Mouse (Mus musculus) limb, embryonic 14.5 days (tissue): ENCODE data around the gene Apip. TPM values are rescaled to one million over a fixed set of nuclear protein-coding genes. Genes with fewer than 3 reads are reported as not detected.

Source experiments
- ATAC-seq: fragments of 200-750 bp; cut with Nextera tagmentation; 2 replicates; pipeline ENCODE4 v1.8.0; 2017; ENCODE audit warnings: low read depth, moderate number of reproducible peaks, moderate TSS enrichment; ENCODE audit not compliant: low FRiP score
- DNase-seq: peaks from one replicate; pipeline ENCODE4 v3.0.0-alpha.2; 2015; ENCODE audit warnings: low spot score
- H3K27ac ChIP-seq: fragments of 300-500 bp; sonication (generic); replicated peaks from 2 replicates; pipeline ENCODE4 v1.5.1; 2014; ENCODE audit warnings: low read depth, mild to moderate bottlenecking, low read length, moderate library complexity, mixed read lengths
- H3K27me3 ChIP-seq: fragments of 300-500 bp; sonication (generic); 2 replicates; pipeline ENCODE4 v1.6.1; 2014; ENCODE audit warnings: low read length, mixed read lengths; ENCODE audit not compliant: control insufficient read depth, insufficient read depth
- H3K36me3 ChIP-seq: fragments of 300-500 bp; sonication (generic); 2 replicates; pipeline ENCODE4 v1.6.1; 2014; ENCODE audit warnings: mild to moderate bottlenecking, low read length, moderate library complexity, mixed read lengths; ENCODE audit not compliant: control insufficient read depth, insufficient read depth
- H3K4me1 ChIP-seq: fragments of 300-500 bp; sonication (generic); 2 replicates; pipeline ENCODE4 v1.6.1; 2014; ENCODE audit warnings: antibody characterized with exemption, low read length, mixed read lengths; ENCODE audit not compliant: control insufficient read depth, insufficient read depth
- H3K4me2 ChIP-seq: fragments of 300-500 bp; sonication (generic); replicated peaks from 2 replicates; pipeline ENCODE4 v1.6.1; 2014; ENCODE audit warnings: low read depth, mild to moderate bottlenecking, low read length, moderate library complexity; ENCODE audit not compliant: severe bottlenecking
- H3K4me3 ChIP-seq: fragments of 300-500 bp; sonication (generic); replicated peaks from 2 replicates; pipeline ENCODE4 v1.5.1; 2014; ENCODE audit warnings: low read length
- H3K9ac ChIP-seq: fragments of 300-500 bp; sonication (generic); 2 replicates; pipeline ENCODE4 v1.6.1; 2014; ENCODE audit warnings: mild to moderate bottlenecking, low read depth, low read length, moderate library complexity; ENCODE audit not compliant: severe bottlenecking
- H3K9me3 ChIP-seq: fragments of 300-500 bp; sonication (generic); 2 replicates; pipeline ENCODE4 v1.6.1; 2016; ENCODE audit warnings: low read length; ENCODE audit not compliant: control insufficient read depth
- POLR2A ChIP-seq: fragments of 200-500 bp; IDR thresholded peaks from 2 replicates; pipeline ENCODE4 v1.8.0; 2012; ENCODE audit warnings: inconsistent platforms, mild to moderate bottlenecking, moderate library complexity, borderline replicate concordance; ENCODE audit not compliant: insufficient read depth, insufficient read length; ENCODE audit errors: extremely low read depth
- WGBS: fragments of 180-500 bp; shearing (Covaris S2); extraction: QIAGEN DNeasy Blood & Tissue Kit; methylation state at CpG from one replicate; pipeline ENCODE4 v1.1.7; 2014; 5-methylcytosine and 5-hydroxymethylcytosine counted together
- polyA plus RNA-seq, 2 experiments: library from polyadenylated mRNA; depleted of rRNA in 1 of 2; stranded (reverse) in 1 of 2; unstranded in 1 of 2; fragments of >200 nt; fragmentation: Nextera tagmentation in 1 of 2; extraction: Ambion mirVana in 1 of 2; gene quantifications; 2 replicates each; pipeline versions ENCODE4 v1.2.1 to v1.2.3; 2012 to 2014

Apip gene
- 45.1 and 57.8 TPM in 2 replicates for polyA plus RNA-seq (2012; rRNA removed)
- 80.4 and 80.9 TPM in 2 replicates for polyA plus RNA-seq (2014; fragmentation: Nextera tagmentation; extraction: Ambion mirVana)

DNA sequence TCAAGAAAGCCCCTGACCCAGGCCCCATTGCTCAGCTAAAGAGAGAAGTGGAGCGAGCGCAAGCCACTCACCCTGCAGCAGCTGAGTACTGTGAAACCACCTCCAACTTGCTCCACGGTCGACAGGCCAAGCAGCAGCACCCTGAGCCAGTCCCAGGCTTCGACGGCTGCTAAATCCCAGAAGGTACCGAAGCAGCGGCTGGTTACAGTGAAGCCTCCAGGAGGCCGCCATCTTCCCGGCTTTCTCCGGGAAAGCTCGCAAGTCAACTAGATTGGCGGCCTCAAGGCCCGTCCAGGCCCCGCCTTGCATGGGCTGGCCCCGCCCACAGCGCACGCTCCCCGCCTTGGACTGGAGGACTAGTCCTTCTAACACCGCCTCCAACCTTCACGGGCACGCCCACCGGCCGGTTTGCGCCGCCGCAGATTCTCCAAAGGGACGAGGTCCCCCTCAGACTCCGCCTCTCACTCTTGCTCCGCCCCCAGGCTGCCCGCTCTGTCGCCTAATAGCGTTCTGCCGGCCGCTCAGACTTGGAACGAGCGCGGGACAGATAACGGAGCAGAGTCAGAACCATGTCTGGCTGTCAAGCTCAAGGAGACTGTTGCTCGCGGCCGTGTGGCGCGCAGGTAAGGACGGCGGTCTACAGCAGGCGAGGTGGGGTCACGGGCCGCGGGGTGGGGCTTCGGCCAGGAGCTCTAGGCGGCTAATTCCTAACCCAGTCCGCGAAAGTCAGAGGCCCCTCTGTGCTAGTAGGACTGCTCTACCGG lies at the start of gene Apip, which contains the start of gene Pdhx:
Apip (plus strand) TSS at position 457 of the 764 bp plus-strand sequence.
Pdhx (minus strand) TSS at position 295 of the 764 bp plus-strand sequence.
- Histone ChIP-seq H3K4me3 (peak within 1 kb of the TSS; percentile 78), H3K27me3 (no peaks in the 10 kb centered on the region), H3K9ac (peak within 1 kb of the TSS; percentile 81), H3K27ac (peak within 1 kb of the TSS; percentile 81), H3K4me2 (peak within 1 kb of the TSS; percentile 59), H3K9me3 (no peaks in the 10 kb centered on the region), H3K36me3 (no peaks in the 10 kb centered on the region), H3K4me1 (peaks cover 7% of the 10 kb centered on the region; the same call in 1 of the 2 replicates)
- DNase-seq, result peak; percentile 99
- TF ChIP-seq POLR2A, result peak; percentile 96; the same call in 1 of the 2 replicates
- WGBS, result under 1% methylated on average over 55 of the region's 55 CpGs
- ATAC-seq, result peak; percentile 99

DNA sequence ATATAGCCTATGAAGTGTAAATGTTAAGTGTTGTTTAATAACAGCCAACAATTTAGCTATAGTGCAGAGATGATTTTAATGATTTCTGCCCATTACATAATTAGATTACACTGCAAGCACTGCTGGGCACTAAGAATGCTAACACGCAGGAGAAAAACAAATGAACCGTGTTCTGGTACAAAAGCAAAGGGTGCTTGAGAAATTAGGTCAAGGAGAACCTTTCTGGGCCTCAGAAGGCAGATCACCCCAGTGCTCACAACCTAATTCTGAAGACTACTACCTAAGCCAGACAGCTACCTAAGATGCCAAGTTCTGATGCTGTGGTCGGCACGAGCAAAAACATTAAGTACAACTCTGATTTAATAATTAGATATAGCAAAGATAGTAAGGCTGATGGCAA lies 35.6 kb upstream of the Apip start:
- DNase-seq, result no peak
- Histone ChIP-seq H3K4me2 (no peak overlapping the region), H3K27ac (no peak overlapping the region), H3K27me3 (no peaks in the 10 kb centered on the region), H3K9ac (no peak overlapping the region), H3K4me1 (no peaks in the 10 kb centered on the region), H3K36me3 (peaks cover 11% of the 10 kb centered on the region), H3K4me3 (no peak overlapping the region), H3K9me3 (no peaks in the 10 kb centered on the region)
- 87% methylated on average over 4 of the region's 4 CpGs for WGBS
- no peak for TF ChIP-seq POLR2A
- no peak for ATAC-seq

DNA sequence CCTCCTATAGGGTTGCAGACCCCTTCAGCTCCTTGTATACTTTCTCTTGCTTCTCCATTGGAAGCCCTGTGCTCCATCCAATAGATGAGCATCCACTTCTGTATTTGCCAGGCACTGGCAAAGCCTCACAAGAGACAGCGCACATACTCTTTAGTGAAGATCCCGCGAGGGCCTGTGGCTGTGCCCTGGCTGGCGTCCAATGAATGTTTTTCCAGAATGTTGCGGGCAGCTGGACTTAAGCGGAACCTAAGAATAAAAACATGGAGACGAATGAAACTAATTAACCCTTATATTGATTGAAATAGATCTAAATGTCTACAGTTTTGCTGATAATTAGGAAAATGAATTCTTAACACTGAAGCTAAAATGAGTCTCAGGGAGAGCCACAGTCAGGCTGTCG lies 32.6 kb upstream of the Apip start:
- H3K27ac ChIP-seq, result no peak overlapping the region
- no peaks in the 10 kb centered on the region for H3K4me1 ChIP-seq
- no peaks in the 10 kb centered on the region for H3K27me3 ChIP-seq
- no peak for TF ChIP-seq POLR2A
- no peak overlapping the region for H3K9ac ChIP-seq
- H3K4me2 ChIP-seq, result no peak overlapping the region
- H3K36me3 ChIP-seq, result peaks cover 4% of the 10 kb centered on the region; the same call in 1 of the 2 replicates
- WGBS, result 77% methylated on average over 8 of the region's 8 CpGs
- H3K4me3 ChIP-seq, result no peak overlapping the region
- H3K9me3 ChIP-seq, result no peaks in the 10 kb centered on the region
- ATAC-seq, result no peak
- no peak for DNase-seq

DNA sequence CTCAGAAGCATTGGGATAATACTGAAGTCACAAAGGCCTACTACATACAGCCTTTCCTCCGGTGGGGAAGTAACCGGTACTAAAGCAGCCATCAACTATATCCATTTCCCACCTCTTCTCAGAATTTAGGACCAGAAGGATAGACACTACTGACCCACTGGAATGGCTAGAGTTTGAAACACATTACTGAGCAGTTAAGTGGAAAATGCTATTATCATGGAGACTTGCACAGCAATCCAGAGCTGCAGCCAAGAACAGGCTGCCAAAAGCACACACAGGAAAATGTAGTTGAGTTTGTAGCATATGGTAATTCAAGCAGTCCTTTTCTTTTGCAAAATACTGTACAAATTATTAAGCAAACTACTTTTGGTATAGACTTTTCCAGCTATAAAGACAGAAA lies 28.2 kb upstream of the Apip start:
- no peak for DNase-seq
- Histone ChIP-seq H3K27ac (no peak overlapping the region), H3K4me3 (no peak overlapping the region), H3K4me2 (no peak overlapping the region), H3K27me3 (no peaks in the 10 kb centered on the region), H3K9me3 (no peaks in the 10 kb centered on the region), H3K36me3 (no peaks in the 10 kb centered on the region; the same call in 1 of the 2 replicates), H3K4me1 (peaks cover 1% of the 10 kb centered on the region), H3K9ac (no peak overlapping the region)
- WGBS, result 98% methylated on average over 2 of the region's 2 CpGs
- no peak for TF ChIP-seq POLR2A
- ATAC-seq, result no peak

DNA sequence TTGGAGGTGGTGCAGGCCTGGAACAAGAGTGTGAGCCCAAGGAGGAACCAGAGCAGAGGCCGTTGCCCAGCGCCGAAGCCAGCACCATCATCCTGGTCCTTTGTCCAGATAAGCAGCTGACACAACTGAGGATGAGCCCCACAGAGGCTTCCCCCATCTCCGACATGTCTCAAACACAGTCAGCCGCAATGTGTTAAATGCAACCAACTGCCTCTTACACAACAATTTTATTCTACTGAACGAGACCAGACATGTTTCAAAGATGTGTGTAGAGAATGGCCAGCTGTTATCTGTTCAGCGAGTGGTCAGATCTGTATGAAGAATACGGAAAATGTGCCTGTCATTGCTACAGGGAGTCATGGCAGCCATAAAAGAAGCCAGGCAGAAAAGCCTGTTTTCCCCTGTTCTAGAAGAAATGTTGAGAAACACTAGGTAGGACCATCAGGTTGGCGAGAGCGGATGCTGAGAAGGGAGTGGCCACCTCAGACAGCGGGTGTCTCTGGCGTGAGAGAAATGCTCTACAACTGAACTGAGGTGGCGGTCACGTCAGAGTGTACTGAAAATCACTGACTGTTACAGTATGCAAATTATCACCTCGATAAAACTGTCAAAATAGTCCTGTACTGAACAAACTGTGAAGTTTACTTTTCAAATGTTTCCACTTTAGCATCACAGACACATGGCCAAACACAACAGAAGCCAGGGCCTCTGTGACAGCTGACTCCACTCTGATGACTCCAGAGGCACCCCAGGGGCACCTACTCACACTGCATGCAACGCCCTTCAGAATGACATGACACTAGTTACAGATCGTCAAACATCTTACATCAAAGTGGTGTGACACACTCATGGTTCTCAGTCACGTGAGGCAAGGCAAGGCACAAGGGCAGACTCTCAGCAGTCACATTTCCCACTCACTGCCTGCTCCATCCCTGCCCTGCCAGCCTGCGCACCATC lies 21.3 kb upstream of the Apip start:
- Histone ChIP-seq H3K4me3 (no peak overlapping the region), H3K4me2 (no peak overlapping the region), H3K4me1 (peaks cover 4% of the 10 kb centered on the region), H3K27ac (no peak overlapping the region), H3K9me3 (no peaks in the 10 kb centered on the region), H3K9ac (no peak overlapping the region), H3K27me3 (no peaks in the 10 kb centered on the region), H3K36me3 (0 out of 2 replicates have a peak, but pooled peaks cover 5% of the 10 kb centered on the region)
- WGBS, result 80% methylated on average over 19 of the region's 19 CpGs
- no peak for DNase-seq
- ATAC-seq, result no peak
- TF ChIP-seq POLR2A, result no peak
